Mouse (Mus musculus): ENCODE results near the gene Gm28042. TPM values are rescaled to one million over a fixed set of nuclear protein-coding genes. Genes with fewer than 3 reads are reported as not detected.

Gene Gm28042
- polyA plus RNA-seq, 1 experiment, result 0.30 TPM

- no peak for TF ChIP-seq POLR2A (IDR thresholded peaks at IDR 0.05; ENCODE audit: borderline replicate concordance, extremely low read depth, low read depth, low read length)
- TF ChIP-seq CTCF (IDR thresholded peaks at IDR 0.05; ENCODE audit: insufficient read depth, low read length), result no peak
Measured at GRCm38 (mm10) chr2:120086038-120086437, 58.7 kb downstream of the Gm28042 start.

GRCm38 (mm10) chr2:120087391-120087790 lies 60.1 kb downstream of the Gm28042 start:
- WGBS, result 55% methylated on average over 3 of the region's 3 CpGs
- peaks cover 11% of the 10 kb centered on the region for H3K4me1 ChIP-seq (ENCODE audit: control insufficient read depth, insufficient read depth, low read length)
- DNase-seq, result no peak

More at GRCm38 (mm10) chr2:120086038-120086437, 58.7 kb downstream of the Gm28042 start:
- Histone ChIP-seq H3K4me1 (ENCODE audit: control insufficient read depth, insufficient read depth, low read length) (peaks cover 11% of the 10 kb centered on the region), H3K4me3 (replicated peaks; ENCODE audit: extremely low read depth, low read depth, low read length) (no peak overlapping the region)
- 92% methylated on average over 3 of the region's 3 CpGs for WGBS
- no peak for DNase-seq

GRCm38 (mm10) chr2:120087897-120088296 lies 60.6 kb downstream of the Gm28042 start:
- no peak for DNase-seq
- Histone ChIP-seq H3K4me3 (replicated peaks; ENCODE audit: extremely low read depth, low read depth, low read length) (no peak overlapping the region), H3K4me1 (ENCODE audit: control insufficient read depth, insufficient read depth, low read length) (peaks cover 11% of the 10 kb centered on the region)
- 86% methylated on average over 2 of the region's 2 CpGs for WGBS
- TF ChIP-seq POLR2A (IDR thresholded peaks at IDR 0.05; ENCODE audit: borderline replicate concordance, extremely low read depth, low read depth, low read length) (no peak), CTCF (IDR thresholded peaks at IDR 0.05; ENCODE audit: insufficient read depth, low read length) (no peak)

More at GRCm38 (mm10) chr2:120087391-120087790, 60.1 kb downstream of the Gm28042 start:
- no peak overlapping the region for H3K4me3 ChIP-seq (replicated peaks; ENCODE audit: extremely low read depth, low read depth, low read length)
- TF ChIP-seq POLR2A (IDR thresholded peaks at IDR 0.05; ENCODE audit: borderline replicate concordance, extremely low read depth, low read depth, low read length) (no peak), CTCF (IDR thresholded peaks at IDR 0.05; ENCODE audit: insufficient read depth, low read length) (no peak)

- WGBS, result 81% methylated on average over 17 of the region's 17 CpGs
- no peak for DNase-seq
- no peak overlapping the region for H3K4me3 ChIP-seq (replicated peaks; ENCODE audit: extremely low read depth, low read depth, low read length)
- peaks cover 7% of the 10 kb centered on the region for H3K4me1 ChIP-seq (ENCODE audit: control insufficient read depth, insufficient read depth, low read length)
- no peak for TF ChIP-seq POLR2A (IDR thresholded peaks at IDR 0.05; ENCODE audit: borderline replicate concordance, extremely low read depth, low read depth, low read length)
- TF ChIP-seq CTCF (IDR thresholded peaks at IDR 0.05; ENCODE audit: insufficient read depth, low read length), result no peak
Measured at GRCm38 (mm10) chr2:120090979-120091378, 63.7 kb downstream of the Gm28042 start.

Other genes starting within 250 kb of the Gm28042 start
- gene Rpap1, start 240.0 kb upstream of the Gm28042 start, polyA plus RNA-seq (2012; rRNA removed), result 21.6 and 24.5 TPM in 2 replicates
- gene Tyro3, start 229.8 kb upstream of the Gm28042 start, polyA plus RNA-seq (2012; rRNA removed), result 11.8 and 16.4 TPM in 2 replicates
- 18.3 and 23.8 TPM in 2 replicates for gene Mga, start 130.3 kb upstream of the Gm28042 start, polyA plus RNA-seq (2012; rRNA removed)
- gene Mapkbp1, start 54.8 kb upstream of the Gm28042 start, polyA plus RNA-seq (2012; rRNA removed), result 31.5 and 37.5 TPM in 2 replicates
- gene Jmjd7, start within 50 bp of the Gm28042 start, polyA plus RNA-seq (2012; rRNA removed), result 5.1 and 10.6 TPM in 2 replicates
- gene Pla2g4b, start 5.9 kb downstream of the Gm28042 start, polyA plus RNA-seq (2012; rRNA removed), result 4.3 and 20.6 TPM in 2 replicates
- gene Ehd4, start 127.1 kb downstream of the Gm28042 start, polyA plus RNA-seq (2012; rRNA removed), result 236 and 247 TPM in 2 replicates
- 0.24 and 6.3 TPM in 2 replicates for gene Pla2g4e, start 217.8 kb downstream of the Gm28042 start, polyA plus RNA-seq (2012; rRNA removed)